Mouse (Mus musculus): ENCODE measurements around the gene Poldip3. TPM values are rescaled to one million over a fixed set of nuclear protein-coding genes. Genes with fewer than 3 reads are reported as not detected.
A peak's percentile ranks its signal among the peaks of the same experiment; 100 is the strongest.

Poldip3 gene
- polyA plus RNA-seq, 1 experiment from 2014 or later = 145 TPM

DNA sequence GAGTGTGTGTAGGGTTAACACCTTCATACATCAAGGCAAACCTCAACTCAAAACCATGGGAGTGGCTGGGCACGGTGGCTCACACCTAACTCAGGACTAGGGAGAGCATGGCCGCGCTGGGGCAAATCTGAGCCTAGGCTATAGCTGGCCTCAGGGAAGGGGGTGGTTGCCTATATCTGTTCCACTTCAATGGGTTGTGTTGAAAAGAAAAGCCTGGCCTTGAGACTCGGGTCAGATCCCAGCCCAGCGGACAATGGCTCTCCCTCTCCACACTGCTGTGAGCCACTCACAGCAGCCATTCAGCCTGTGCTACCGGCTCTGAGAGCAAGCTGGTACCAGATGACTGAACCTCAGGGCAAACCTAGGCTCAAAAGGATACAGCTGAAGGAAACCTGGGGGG is 34.1 kb downstream of the Poldip3 start:
- 39% methylated on average over 6 of the region's 6 CpGs for WGBS
- DNase-seq (ENCODE audit: low spot score) (no peak), ATAC-seq (ENCODE audit: low FRiP score) (no peak)
- H3K4me3 ChIP-seq (replicated peaks; ENCODE audit: low read length) = no peak overlapping the region
- no peak overlapping the region for H3K9ac ChIP-seq
- no peak overlapping the region for H3K27ac ChIP-seq
- H3K9me3 ChIP-seq (ENCODE audit: control insufficient read depth, low read length) = no peaks in the 10 kb centered on the region
- no peaks in the 10 kb centered on the region for H3K27me3 ChIP-seq (ENCODE audit: control insufficient read depth, insufficient read depth, low read length)
- H3K4me2 ChIP-seq (replicated peaks) = no peak overlapping the region
- H3K36me3 ChIP-seq (replicated peaks; ENCODE audit: control insufficient read depth, insufficient read depth) = peaks cover 42% of the 10 kb centered on the region
- H3K4me1 ChIP-seq (replicated peaks; ENCODE audit: control insufficient read depth, insufficient read depth, low read length) = peaks cover 3% of the 10 kb centered on the region

GRCm38 (mm10) chr15:83114106-83114505 is 35.1 kb downstream of the Poldip3 start:
- H3K9ac ChIP-seq = no peak overlapping the region
- DNase-seq (ENCODE audit: low spot score) = no peak
- no peak overlapping the region for H3K4me3 ChIP-seq (replicated peaks; ENCODE audit: low read length)
- peaks cover 3% of the 10 kb centered on the region for H3K4me1 ChIP-seq (replicated peaks; ENCODE audit: control insufficient read depth, insufficient read depth, low read length)
- H3K4me2 ChIP-seq (replicated peaks) = no peak overlapping the region
- no peak overlapping the region for H3K27ac ChIP-seq
- 62% methylated on average over 9 of the region's 9 CpGs for whole genome bisulfite sequencing
- no peaks in the 10 kb centered on the region for H3K9me3 ChIP-seq (ENCODE audit: control insufficient read depth, low read length)
- H3K27me3 ChIP-seq (ENCODE audit: control insufficient read depth, insufficient read depth, low read length) = no peaks in the 10 kb centered on the region
- peaks cover 37% of the 10 kb centered on the region for H3K36me3 ChIP-seq (replicated peaks; ENCODE audit: control insufficient read depth, insufficient read depth)
- ATAC-seq (ENCODE audit: low FRiP score) = no peak

DNA sequence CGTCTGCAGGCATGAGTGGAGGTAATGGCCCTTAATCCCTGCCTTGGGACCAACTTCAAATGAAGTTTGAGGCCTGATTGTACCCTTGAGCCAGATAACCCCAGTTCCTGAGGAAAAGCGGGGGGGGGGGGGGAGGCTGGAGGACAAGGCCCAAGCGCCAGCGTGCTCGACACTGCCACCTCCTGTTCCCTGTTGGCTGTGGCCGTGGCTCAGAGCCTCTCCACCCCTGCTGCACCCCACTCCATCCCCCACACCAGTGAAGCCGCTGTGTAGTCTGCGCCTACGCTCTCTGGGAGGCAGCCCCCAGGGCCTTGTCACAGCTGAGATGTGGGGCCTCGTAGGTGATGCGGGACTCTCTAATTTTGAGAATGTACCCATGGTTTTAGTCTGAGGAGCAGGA is 36.3 kb downstream of the Poldip3 start:
- DNase-seq (ENCODE audit: low spot score) = peak; percentile 62
- WGBS = 9% methylated on average over 9 of the region's 11 CpGs
- H3K27ac ChIP-seq = no peak overlapping the region
- peak; percentile 49; the same call in 1 of the 2 replicates for ATAC-seq (ENCODE audit: low FRiP score)
- H3K9ac ChIP-seq = 0 out of 2 replicates have a peak overlapping the region, but pooled peaks have one; percentile 19
- no peak overlapping the region for H3K4me2 ChIP-seq (replicated peaks)
- no peaks in the 10 kb centered on the region for H3K27me3 ChIP-seq (ENCODE audit: control insufficient read depth, insufficient read depth, low read length)
- H3K4me1 ChIP-seq (replicated peaks; ENCODE audit: control insufficient read depth, insufficient read depth, low read length) = no peaks in the 10 kb centered on the region; the same call in 1 of the 2 replicates
- H3K36me3 ChIP-seq (replicated peaks; ENCODE audit: control insufficient read depth, insufficient read depth) = peaks cover 26% of the 10 kb centered on the region
- no peaks in the 10 kb centered on the region for H3K9me3 ChIP-seq (ENCODE audit: control insufficient read depth, low read length)
- H3K4me3 ChIP-seq (replicated peaks; ENCODE audit: low read length) = no peak overlapping the region

GRCm38 (mm10) chr15:83111874-83112273 is 37.3 kb downstream of the Poldip3 start:
- 76% methylated on average over 7 of the region's 7 CpGs for WGBS
- H3K36me3 ChIP-seq (replicated peaks; ENCODE audit: control insufficient read depth, insufficient read depth) = peaks cover 16% of the 10 kb centered on the region
- ATAC-seq (ENCODE audit: low FRiP score) = no peak

GRCm38 (mm10) chr15:83111290-83111689 is 37.9 kb downstream of the Poldip3 start:
- Histone ChIP-seq H3K9me3 (ENCODE audit: control insufficient read depth, low read length) (no peaks in the 10 kb centered on the region), H3K27ac (no peak overlapping the region), H3K9ac (no peak overlapping the region), H3K4me3 (replicated peaks; ENCODE audit: low read length) (no peak overlapping the region), H3K36me3 (replicated peaks; ENCODE audit: control insufficient read depth, insufficient read depth) (peaks cover 10% of the 10 kb centered on the region; the same call in 1 of the 2 replicates), H3K4me2 (replicated peaks) (no peak overlapping the region), H3K4me1 (replicated peaks; ENCODE audit: control insufficient read depth, insufficient read depth, low read length) (no peaks in the 10 kb centered on the region; the same call in 1 of the 2 replicates), H3K27me3 (ENCODE audit: control insufficient read depth, insufficient read depth, low read length) (no peaks in the 10 kb centered on the region)
- no peak for DNase-seq (ENCODE audit: low spot score)
- 52% methylated on average over 6 of the region's 6 CpGs for WGBS
- no peak for ATAC-seq (ENCODE audit: low FRiP score)

More at GRCm38 (mm10) chr15:83111874-83112273, 37.3 kb downstream of the Poldip3 start:
- H3K27me3 ChIP-seq (ENCODE audit: control insufficient read depth, insufficient read depth, low read length) = no peaks in the 10 kb centered on the region
- H3K27ac ChIP-seq = no peak overlapping the region
- no peak overlapping the region for H3K4me2 ChIP-seq (replicated peaks)
- no peaks in the 10 kb centered on the region; the same call in 1 of the 2 replicates for H3K4me1 ChIP-seq (replicated peaks; ENCODE audit: control insufficient read depth, insufficient read depth, low read length)
- no peak overlapping the region for H3K9ac ChIP-seq
- no peak overlapping the region for H3K4me3 ChIP-seq (replicated peaks; ENCODE audit: low read length)
- no peaks in the 10 kb centered on the region for H3K9me3 ChIP-seq (ENCODE audit: control insufficient read depth, low read length)
- DNase-seq (ENCODE audit: low spot score) = no peak

DNA sequence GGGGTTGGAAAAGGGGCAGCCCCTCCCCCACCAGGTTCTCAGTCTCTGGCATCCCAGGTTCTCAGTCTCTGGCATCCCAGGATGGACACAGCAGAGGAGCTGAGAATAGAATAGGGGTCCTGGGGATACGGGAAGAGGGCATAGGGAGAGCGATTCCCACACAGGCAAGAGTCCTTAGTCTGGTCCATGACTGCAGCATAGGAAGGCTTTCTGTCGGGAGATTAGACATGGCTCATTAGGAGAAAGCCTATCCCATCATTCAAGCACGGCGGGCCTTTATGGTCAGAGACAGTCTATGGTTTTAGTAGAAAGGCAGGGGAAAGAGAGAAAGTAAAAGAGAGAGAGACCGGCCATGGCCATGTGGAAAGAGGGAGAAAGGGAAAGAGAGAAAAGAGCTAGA is 41.4 kb downstream of the Poldip3 start:
- Histone ChIP-seq H3K4me3 (replicated peaks; ENCODE audit: low read length) (no peak overlapping the region), H3K27ac (no peak overlapping the region), H3K36me3 (replicated peaks; ENCODE audit: control insufficient read depth, insufficient read depth) (no peaks in the 10 kb centered on the region), H3K9me3 (ENCODE audit: control insufficient read depth, low read length) (no peaks in the 10 kb centered on the region), H3K4me2 (replicated peaks) (no peak overlapping the region), H3K9ac (no peak overlapping the region), H3K27me3 (ENCODE audit: control insufficient read depth, insufficient read depth, low read length) (no peaks in the 10 kb centered on the region), H3K4me1 (replicated peaks; ENCODE audit: control insufficient read depth, insufficient read depth, low read length) (no peaks in the 10 kb centered on the region)
- ATAC-seq (ENCODE audit: low FRiP score) (no peak), DNase-seq (ENCODE audit: low spot score) (no peak)
- WGBS = 26% methylated on average over 6 of the region's 6 CpGs

- Histone ChIP-seq H3K36me3 (replicated peaks; ENCODE audit: control insufficient read depth, insufficient read depth) (no peaks in the 10 kb centered on the region), H3K4me1 (replicated peaks; ENCODE audit: control insufficient read depth, insufficient read depth, low read length) (no peaks in the 10 kb centered on the region), H3K4me2 (replicated peaks) (no peak overlapping the region), H3K9me3 (ENCODE audit: control insufficient read depth, low read length) (no peaks in the 10 kb centered on the region), H3K4me3 (replicated peaks; ENCODE audit: low read length) (no peak overlapping the region), H3K27me3 (ENCODE audit: control insufficient read depth, insufficient read depth, low read length) (no peaks in the 10 kb centered on the region), H3K9ac (no peak overlapping the region), H3K27ac (no peak overlapping the region)
- ATAC-seq (ENCODE audit: low FRiP score) = no peak
- DNase-seq (ENCODE audit: low spot score) = no peak
- 89% methylated on average over 6 of the region's 6 CpGs for WGBS
These were observed 42.8 kb downstream of the Poldip3 start for GRCm38 (mm10) chr15:83106426-83106825.

DNA sequence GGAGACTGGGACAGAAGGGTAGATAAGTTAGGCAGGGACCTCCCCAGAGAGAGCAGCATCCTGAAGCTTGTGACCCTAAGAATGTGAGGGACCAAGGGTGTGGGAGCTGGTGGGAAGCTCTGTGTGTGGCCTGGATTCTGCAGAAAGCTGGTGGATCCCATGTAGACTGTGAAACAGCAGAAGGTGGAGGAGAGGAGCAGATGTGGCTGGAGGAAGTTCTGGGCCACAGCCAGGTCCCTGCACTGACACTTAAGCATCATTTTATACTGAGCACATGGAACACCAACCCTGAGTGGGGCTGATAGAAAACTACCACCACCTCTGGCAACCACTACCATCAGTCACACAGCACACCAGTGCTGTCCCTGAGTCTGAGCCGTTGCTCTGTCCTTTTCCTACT is 46.1 kb downstream of the Poldip3 start:
- DNase-seq (ENCODE audit: low spot score) = no peak
- H3K27me3 ChIP-seq (ENCODE audit: control insufficient read depth, insufficient read depth, low read length) = peaks cover 5% of the 10 kb centered on the region
- no peak for ATAC-seq (ENCODE audit: low FRiP score)
- H3K4me2 ChIP-seq (replicated peaks) = no peak overlapping the region
- H3K9ac ChIP-seq = no peak overlapping the region
- peaks cover 11% of the 10 kb centered on the region; the same call in 1 of the 2 replicates for H3K4me1 ChIP-seq (replicated peaks; ENCODE audit: control insufficient read depth, insufficient read depth, low read length)
- WGBS = 57% methylated on average over 1 of the region's 1 CpGs
- no peak overlapping the region for H3K27ac ChIP-seq
- H3K9me3 ChIP-seq (ENCODE audit: control insufficient read depth, low read length) = no peaks in the 10 kb centered on the region
- H3K4me3 ChIP-seq (replicated peaks; ENCODE audit: low read length) = no peak overlapping the region
- no peaks in the 10 kb centered on the region for H3K36me3 ChIP-seq (replicated peaks; ENCODE audit: control insufficient read depth, insufficient read depth)

- H3K9ac ChIP-seq = peak overlapping the region; percentile 29
- H3K4me1 ChIP-seq (replicated peaks; ENCODE audit: control insufficient read depth, insufficient read depth, low read length) = peaks cover 11% of the 10 kb centered on the region; the same call in 1 of the 2 replicates
- no peak overlapping the region for H3K27ac ChIP-seq
- 0 out of 2 replicates have a peak, but pooled peaks have one; percentile 8 for ATAC-seq (ENCODE audit: low FRiP score)
- peak overlapping the region; percentile 53 for H3K4me2 ChIP-seq (replicated peaks)
- H3K27me3 ChIP-seq (ENCODE audit: control insufficient read depth, insufficient read depth, low read length) = peaks cover 8% of the 10 kb centered on the region
- no peak for DNase-seq (ENCODE audit: low spot score)
- WGBS = 2% methylated on average over 8 of the region's 8 CpGs
- no peaks in the 10 kb centered on the region for H3K36me3 ChIP-seq (replicated peaks; ENCODE audit: control insufficient read depth, insufficient read depth)
- H3K9me3 ChIP-seq (ENCODE audit: control insufficient read depth, low read length) = no peaks in the 10 kb centered on the region
- H3K4me3 ChIP-seq (replicated peaks; ENCODE audit: low read length) = peak overlapping the region; percentile 27
These were observed 48.9 kb downstream of the Poldip3 start for GRCm38 (mm10) chr15:83100332-83100662.
